19 mouse cellular contexts compared by ENCODE assay signal in the genomic region with DNA sequence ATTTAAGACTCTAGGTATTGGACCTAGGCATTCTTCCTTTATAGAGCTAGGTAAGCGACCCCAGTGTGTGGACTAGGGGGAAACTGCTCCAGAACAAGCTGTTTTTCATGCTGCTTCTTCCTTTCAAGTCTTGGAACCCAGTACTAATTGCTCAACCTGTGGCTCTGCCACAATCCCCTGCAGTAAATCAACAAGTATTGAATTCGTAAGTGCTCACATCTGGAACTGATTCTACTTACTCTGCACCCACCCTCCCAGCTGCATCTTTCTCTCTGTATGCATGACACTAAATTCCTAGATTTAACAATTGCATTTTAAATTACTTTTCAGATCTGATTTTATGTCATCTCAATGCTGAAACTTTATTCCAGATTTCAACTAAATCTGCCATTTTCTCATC.
A peak's percentile ranks its signal among the peaks of the same experiment; 100 is the strongest.
DNase-seq lines count a peak whose midpoint lies in the region; ATAC-seq and TF ChIP-seq lines count a peak whose summit lies in the region.
"Had no signal": no experiment of that assay in that cellular context is flagged by ENCODE, and none has a peak within 500 bp of the region (broad histone marks: within the 10 kb centered on the region; RNA-seq: fewer than 3 reads in every experiment).

No protein-coding gene starts in this region.

- H3K4me2 ChIP-seq in forebrain, postnatal 0 days (ENCODE audit: low read depth) = no peak overlapping the region
- no peak overlapping the region for H3K4me2 ChIP-seq in forebrain, embryonic 16.5 days (ENCODE audit: low read length)
- no peak overlapping the region for H3K4me2 ChIP-seq in intestine, postnatal 0 days (replicated peaks; ENCODE audit: low read depth)
- H3K4me2 ChIP-seq: forebrain, embryonic 15.5 days; heart, embryonic 13.5 days; hindbrain, embryonic 12.5 days had no signal

- TF ChIP-seq CTCF in forebrain, postnatal 0 days (IDR thresholded peaks at IDR 0.05; ENCODE audit: low read depth) = no peak
- no peak for TF ChIP-seq CTCF in intestine, postnatal 0 days (IDR thresholded peaks at IDR 0.05; ENCODE audit: low read depth)

- no peaks in the 10 kb centered on the region for H3K9me3 ChIP-seq in forebrain, postnatal 0 days (ENCODE audit: low read length)
- H3K9me3 ChIP-seq in forebrain, embryonic 16.5 days (ENCODE audit: control insufficient read depth, low read length) = no peaks in the 10 kb centered on the region
- H3K9me3 ChIP-seq in intestine, postnatal 0 days (ENCODE audit: control insufficient read depth) = no peaks in the 10 kb centered on the region
- H3K9me3 ChIP-seq: forebrain, embryonic 15.5 days; heart, embryonic 13.5 days; hindbrain, embryonic 12.5 days had no signal

- H3K27me3 ChIP-seq in forebrain, postnatal 0 days (ENCODE audit: insufficient read depth, low read length) = no peaks in the 10 kb centered on the region
- H3K27me3 ChIP-seq in forebrain, embryonic 16.5 days (replicated peaks; ENCODE audit: control insufficient read depth, insufficient read depth, low read length) = no peaks in the 10 kb centered on the region
- H3K27me3 ChIP-seq in intestine, postnatal 0 days (replicated peaks; ENCODE audit: control insufficient read depth, insufficient read depth, low read length) = no peaks in the 10 kb centered on the region
- H3K27me3 ChIP-seq: CH12.LX; forebrain, embryonic 15.5 days; heart, embryonic 13.5 days; hindbrain, embryonic 12.5 days had no signal

- ATAC-seq in forebrain, postnatal 0 days = peak; percentile 55
- ATAC-seq in forebrain, embryonic 16.5 days = no peak
- ATAC-seq in intestine, postnatal 0 days = no peak
- ATAC-seq: forebrain, embryonic 15.5 days; hindbrain, embryonic 16.5 days had no signal

- no peaks in the 10 kb centered on the region for H3K4me1 ChIP-seq in forebrain, postnatal 0 days (ENCODE audit: insufficient read depth)
- H3K4me1 ChIP-seq in forebrain, embryonic 16.5 days (replicated peaks; ENCODE audit: control insufficient read depth, insufficient read depth, low read length) = no peaks in the 10 kb centered on the region
- H3K4me1 ChIP-seq in intestine, postnatal 0 days (replicated peaks; ENCODE audit: control insufficient read depth, insufficient read depth, low read length) = no peaks in the 10 kb centered on the region
- H3K4me1 ChIP-seq: heart, embryonic 13.5 days; hindbrain, embryonic 12.5 days had no signal

- no peak overlapping the region for H3K4me3 ChIP-seq in forebrain, postnatal 0 days (ENCODE audit: low read depth, low read length)
- H3K4me3 ChIP-seq in forebrain, embryonic 16.5 days (replicated peaks; ENCODE audit: low read length) = no peak overlapping the region
- no peak overlapping the region for H3K4me3 ChIP-seq in intestine, postnatal 0 days (ENCODE audit: low read depth, low read length)
- H3K4me3 ChIP-seq: forebrain, embryonic 15.5 days; heart, embryonic 13.5 days; hindbrain, embryonic 12.5 days had no signal

- WGBS in forebrain, postnatal 0 days = 74% methylated on average over 2 of the region's 2 CpGs
- WGBS in forebrain, embryonic 16.5 days = 73% methylated on average over 2 of the region's 2 CpGs
- 58% methylated on average over 2 of the region's 2 CpGs for WGBS in intestine, postnatal 0 days

- no peaks in the 10 kb centered on the region for H3K36me3 ChIP-seq in forebrain, postnatal 0 days (ENCODE audit: insufficient read depth)
- no peaks in the 10 kb centered on the region for H3K36me3 ChIP-seq in forebrain, embryonic 16.5 days (ENCODE audit: control insufficient read depth, insufficient read depth)
- no peaks in the 10 kb centered on the region for H3K36me3 ChIP-seq in intestine, postnatal 0 days (ENCODE audit: control insufficient read depth, insufficient read depth)
- H3K36me3 ChIP-seq: forebrain, embryonic 15.5 days; heart, embryonic 13.5 days; hindbrain, embryonic 12.5 days had no signal

- no peak for DNase-seq in forebrain, postnatal 0 days
- peak; percentile 49 for DNase-seq in embryo, embryonic 11 days
- DNase-seq in hindlimb bud, embryonic 11.5 days (ENCODE audit: extremely low spot score, low read depth, low spot score) = peak; percentile 58
- no peak for DNase-seq in kidney, postnatal 4 days
- DNase-seq: adrenal gland, adult 8-10 months; adrenal gland, postnatal 36 days; cerebellum, adult 2 months; cerebellum, postnatal 14 days; gastrocnemius, postnatal 36 days; heart, adult 11 months; heart, postnatal 36 days; kidney, adult 18-20 months had no signal

- H3K9ac ChIP-seq in forebrain, postnatal 0 days = no peak overlapping the region
- no peak overlapping the region for H3K9ac ChIP-seq in forebrain, embryonic 16.5 days (replicated peaks; ENCODE audit: low read depth, low read length)
- H3K9ac ChIP-seq in intestine, postnatal 0 days (ENCODE audit: low read depth, low read length) = no peak overlapping the region
- H3K9ac ChIP-seq: forebrain, embryonic 15.5 days; heart, embryonic 13.5 days; hindbrain, embryonic 12.5 days had no signal

- H3K27ac ChIP-seq in forebrain, postnatal 0 days (ENCODE audit: low read depth, low read length) = no peak overlapping the region
- H3K27ac ChIP-seq in forebrain, embryonic 16.5 days (ENCODE audit: low read length) = no peak overlapping the region
- no peak overlapping the region for H3K27ac ChIP-seq in intestine, postnatal 0 days (ENCODE audit: low read depth, low read length)
- H3K27ac ChIP-seq: forebrain, embryonic 15.5 days; heart, embryonic 13.5 days; hindbrain, embryonic 12.5 days had no signal

Comparison
In these comparisons a context has a peak if more than half of its experiments do, and no peak if none do; other contexts are left out.
1. DNase-seq: peak in embryo, embryonic 11 days (single experiment) and hindlimb bud, embryonic 11.5 days (single experiment); none in forebrain, postnatal 0 days (single experiment) and kidney, postnatal 4 days (0 of 2).